Mouse (Mus musculus) thymus, postnatal 36 days (tissue): ENCODE results near the gene Lgr4.

ENCODE experiments used
- DNase-seq, 2 experiments: peaks; one replicate each; pipeline ENCODE4 v3.0.0; 2022; ENCODE audit warnings: mixed read lengths in 2 of 2

Gene Lgr4

DNA sequence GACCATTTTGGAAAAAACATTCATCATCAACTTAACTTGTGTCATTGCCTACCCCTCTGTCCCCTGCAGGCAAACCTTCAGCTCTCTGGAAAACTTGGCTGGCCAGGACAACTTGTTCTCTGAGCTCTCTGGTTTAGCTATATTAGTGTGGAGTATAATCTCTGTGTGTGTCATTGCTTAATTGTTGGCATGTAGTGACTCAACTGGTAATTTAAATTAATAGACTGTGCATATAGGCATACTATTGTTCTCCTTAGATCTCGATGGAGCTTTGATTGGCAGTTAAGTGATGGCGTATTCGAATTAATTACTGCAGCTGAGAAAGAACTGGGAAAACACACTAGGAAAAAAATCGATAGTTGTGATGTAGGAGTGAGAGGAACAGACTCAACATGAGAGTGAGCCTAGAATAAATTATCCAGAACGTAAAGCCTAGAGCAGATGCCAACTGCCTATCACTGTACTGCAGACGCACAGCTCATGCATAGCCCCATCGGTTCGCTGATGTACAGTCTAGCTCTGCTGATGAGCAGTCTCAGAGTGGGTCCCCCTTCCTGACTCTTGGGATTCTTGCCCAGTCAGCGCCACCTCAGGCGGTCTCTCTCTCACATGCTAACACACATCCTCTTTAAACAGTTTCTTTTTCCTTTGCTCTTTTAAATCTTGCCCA, 35.7 kb downstream of the Lgr4 start:
- DNase-seq, result no peak

DNA sequence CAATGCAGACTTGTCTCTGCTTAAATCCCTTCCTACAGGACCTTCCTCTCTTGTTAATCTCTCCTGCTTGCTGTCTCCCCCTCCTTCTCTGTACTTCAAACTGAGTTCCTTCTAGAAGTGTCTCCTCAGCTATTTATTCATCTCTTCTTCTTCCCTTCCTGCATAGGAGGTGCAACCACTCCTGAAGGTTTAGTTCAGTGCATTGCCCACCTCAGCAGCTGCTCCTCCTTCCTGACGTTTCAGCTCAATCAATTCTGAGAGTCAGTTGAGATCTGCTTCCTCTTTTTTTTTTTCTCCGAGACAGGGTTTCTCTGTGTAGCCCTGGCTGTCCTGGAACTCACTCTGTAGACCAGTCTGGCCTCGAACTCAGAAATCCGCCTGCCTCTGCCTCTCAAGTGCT, 36.4 kb downstream of the Lgr4 start:
- no peak for DNase-seq

DNA sequence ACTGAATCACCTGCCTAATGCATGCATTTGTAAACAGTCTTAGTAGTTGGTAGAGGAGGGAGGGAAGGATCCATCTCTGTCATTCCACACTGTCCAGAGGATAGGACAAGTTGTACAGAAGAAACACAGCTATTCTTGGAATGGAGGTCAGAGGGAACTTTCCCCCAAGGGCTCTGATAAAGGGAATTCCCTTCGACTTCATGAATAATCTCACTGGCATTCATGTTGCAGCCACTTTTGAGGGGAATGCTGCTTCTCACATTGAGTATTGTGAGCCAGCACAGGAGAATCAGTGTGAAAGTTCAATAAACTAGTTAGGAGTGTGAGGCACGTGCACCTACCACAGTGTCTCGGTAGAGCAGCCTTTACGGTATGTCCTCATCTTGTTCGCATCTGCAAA, 37.6 kb downstream of the Lgr4 start:
- DNase-seq, result no peak

DNA sequence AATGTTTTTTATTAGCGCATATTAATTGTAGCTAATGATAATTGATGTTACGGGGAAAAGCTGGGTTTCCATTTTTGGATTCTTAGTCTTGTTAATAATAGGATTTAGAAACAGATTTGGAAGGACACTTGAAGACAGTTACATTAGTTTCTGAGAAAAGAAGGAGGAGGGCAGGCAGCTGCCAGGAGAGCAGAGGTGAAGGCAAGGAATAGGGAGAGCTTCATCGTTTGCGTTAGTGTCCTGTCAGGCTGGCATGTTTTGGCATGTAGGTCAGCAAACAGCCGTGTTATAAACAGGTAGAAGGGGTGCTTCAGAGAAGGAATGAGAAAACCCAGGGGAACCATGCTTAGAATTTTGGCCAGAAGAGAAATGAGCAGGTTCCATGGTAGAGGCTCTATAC, 38.5 kb downstream of the Lgr4 start:
- DNase-seq, result no peak

DNA sequence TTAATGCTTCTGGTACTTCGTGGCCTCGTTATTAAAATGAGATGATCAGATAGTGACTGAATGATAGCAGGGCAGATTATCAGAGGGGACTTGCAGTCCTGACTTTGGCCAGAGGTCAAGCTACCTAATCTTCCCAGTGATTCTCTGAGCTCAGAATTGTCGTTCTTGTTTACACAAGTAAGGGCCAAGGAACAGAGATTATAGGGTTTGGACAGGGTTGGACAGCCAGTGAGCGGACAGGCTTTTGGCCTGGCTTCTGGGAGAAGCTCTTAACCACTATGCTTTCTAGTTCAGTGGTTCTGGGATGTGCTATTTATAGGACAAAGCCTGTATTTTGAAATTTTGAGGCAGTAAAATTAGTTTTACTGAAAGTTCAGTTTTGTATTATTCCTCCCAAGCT, 39.3 kb downstream of the Lgr4 start:
- DNase-seq, result no peak

DNA sequence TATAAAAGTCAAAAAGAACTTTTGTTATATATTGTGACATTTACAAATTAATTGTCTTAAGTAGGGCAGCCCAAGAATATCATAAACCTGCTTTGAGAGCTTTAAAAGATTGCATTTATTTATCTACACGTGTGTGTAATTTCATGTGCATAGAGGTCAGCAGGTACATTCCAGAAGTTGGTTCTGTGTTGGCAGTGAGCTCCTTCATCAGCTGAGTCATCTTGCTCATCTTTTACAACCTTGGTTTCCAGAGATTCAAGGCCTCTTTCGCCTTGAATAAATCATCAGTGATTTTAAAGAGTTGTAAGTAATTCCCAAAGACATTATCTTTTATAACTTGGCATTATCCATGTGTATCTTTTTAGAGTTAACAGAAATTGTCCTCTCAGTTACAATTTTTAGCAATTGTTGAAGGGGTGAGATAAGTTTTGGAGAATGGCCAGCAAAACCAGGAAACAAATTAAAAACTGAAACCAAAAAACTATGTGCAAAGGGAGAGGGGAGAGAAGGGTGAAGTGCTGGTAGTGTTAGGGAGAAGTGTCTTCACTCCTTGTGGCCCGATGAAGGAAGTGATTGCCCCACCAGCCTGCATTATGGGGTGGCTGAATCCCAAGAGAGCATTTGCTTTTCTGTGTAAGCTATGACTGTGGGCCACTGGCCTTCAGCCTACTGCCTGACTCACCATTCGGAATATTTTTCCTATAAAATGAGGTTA, 41.4 kb downstream of the Lgr4 start:
- DNase-seq, result no peak

DNA sequence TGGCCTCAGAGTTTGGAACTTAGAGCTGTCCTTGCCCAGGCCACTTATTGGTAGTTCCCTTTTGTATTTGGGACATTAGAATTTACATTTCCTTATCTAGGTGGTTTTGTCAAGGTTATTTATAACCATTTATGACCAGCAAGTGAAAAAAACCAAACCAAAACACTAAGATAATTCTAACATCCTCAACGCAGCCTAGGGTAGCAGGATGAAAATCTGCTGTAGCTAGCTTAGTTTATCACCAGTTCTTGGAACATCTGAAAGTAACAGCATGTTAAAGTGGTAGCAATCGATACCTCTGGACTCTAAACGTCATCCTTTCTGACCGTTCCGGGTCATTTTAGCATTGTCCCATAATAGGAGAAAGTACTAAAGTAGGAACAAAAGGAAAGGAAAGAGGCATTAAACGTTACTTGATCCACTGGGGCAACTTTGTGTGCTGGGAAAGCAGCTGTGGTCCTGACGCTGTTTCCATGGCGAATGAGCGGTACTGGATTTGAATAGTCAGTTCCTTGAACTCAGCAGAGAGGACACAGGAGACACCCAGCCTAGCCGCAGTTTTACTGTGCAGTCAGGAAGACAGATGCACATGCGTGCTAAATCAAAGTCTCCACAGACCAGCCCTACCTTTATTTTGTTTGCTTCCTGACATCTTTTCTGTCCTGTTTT, 42.1 kb downstream of the Lgr4 start:
- DNase-seq, result no peak

DNA sequence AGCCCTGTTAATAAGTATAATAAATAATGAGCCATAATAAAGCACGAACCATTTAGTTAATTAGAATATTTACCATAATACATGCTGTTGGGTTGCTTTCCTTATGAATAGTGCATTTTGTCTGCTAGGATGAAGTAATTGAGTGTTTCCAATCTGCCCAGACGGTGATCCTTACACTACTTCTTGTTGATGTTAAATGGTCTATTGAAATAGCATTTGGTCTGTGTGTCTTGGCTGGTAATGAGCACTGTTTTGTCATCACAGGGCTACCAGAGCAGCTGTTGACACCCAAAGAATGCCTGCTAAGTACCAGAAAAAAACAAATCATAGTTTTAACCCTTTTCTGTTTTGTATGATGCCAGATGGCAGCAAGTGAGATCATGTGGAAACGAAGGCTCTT, 42.8 kb downstream of the Lgr4 start:
- no peak for DNase-seq

DNA sequence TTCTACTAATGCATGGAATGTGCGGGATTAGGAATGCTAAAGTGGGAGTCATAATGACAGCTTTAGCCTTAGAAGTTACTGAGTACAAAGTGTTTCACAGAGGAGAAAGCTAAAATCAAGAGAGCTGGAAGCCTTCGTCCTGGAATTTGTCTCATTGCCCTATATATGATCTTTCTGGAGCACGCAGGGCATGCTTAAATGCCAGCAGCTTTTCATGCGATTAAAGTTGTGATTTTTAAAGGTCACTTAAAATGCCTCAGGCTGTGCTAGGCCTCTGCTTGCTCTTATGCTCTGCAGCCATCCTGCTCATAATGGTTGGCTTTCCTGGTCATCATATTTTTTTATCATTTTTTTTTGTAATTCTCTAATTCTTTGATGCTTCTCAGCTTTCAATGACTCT, 43.7 kb downstream of the Lgr4 start:
- no peak for DNase-seq

DNA sequence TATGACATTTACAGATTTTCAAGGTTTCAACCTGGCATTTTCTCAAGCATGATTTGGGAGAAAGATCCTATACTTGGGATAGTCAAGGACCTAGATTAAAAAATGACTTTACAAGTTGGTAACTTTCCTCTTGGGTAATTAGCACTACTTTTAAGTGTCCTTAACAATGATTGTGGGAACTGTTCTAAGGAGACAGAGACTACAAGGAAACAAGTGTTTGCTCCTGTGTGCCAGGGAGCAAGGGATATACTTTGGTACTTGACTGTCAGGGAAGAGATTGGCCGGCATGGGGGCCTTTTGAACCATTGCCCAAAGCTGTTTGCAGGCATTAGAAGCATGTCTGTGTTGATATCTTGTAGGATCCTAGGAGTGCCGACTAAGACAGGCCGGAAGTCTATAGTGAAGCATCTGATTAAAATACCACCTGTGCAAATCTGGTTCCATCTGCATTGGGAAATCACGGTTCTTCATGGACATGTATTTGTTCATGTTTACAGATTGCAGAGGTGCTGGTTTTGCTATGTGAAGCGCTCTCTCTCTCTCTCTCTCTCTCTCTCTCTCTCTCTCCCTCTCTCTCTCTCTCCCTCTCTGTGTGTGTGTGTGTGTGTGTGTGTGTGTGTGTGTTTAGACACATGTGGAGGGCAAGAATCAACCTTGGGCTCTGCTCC, 46.3 kb downstream of the Lgr4 start:
- no peak for DNase-seq

DNA sequence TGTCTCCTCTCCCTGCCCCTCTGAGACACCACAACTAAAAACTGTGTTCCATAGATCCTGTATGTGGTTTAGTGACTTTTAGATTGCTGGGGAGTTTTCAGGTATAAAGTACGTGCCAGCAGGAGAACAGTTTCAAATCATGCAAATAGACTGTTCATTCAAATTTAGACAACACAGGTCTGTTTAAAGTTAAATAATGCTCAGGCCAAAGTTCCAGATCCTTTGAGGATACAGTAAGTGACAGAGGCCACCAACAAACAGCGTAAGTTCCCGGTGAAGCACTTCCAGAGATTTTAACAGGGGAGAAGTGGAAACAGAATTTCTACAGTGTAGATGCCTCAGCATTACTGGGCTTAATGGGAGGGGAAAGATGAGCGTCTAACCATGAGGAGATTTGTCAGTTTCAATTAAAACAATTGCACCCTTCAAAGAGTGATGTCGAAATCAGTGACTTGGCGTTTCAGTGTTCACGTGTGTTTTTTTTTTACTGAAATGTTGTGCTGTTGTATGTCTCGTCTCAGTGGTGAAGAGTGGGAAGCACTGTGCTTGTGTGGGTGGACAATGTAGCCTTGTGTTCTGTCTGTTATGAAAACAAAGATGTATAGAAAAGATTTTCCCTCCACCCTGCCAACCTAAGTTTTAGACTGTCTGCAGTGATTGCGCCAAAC, 48.4 kb downstream of the Lgr4 start:
- no peak for DNase-seq

DNA sequence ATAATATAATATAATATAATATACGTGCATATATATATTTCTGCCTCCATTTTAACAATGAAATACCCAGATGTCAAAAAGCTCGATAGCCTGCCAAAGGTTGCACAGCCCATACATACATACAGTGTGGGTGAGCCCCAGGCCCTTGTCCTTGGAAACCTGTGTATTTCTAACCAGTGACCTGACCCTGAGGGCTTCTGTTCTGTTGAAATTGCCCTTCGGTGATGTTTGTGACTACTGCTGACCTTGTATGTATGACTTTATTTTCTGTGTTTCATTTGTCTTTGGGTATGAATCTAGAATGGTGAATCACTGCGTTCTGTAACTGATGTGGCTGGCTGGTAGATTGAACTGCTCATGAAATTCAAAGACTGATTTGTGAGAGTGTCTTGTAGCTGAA, 49.4 kb downstream of the Lgr4 start:
- DNase-seq, result no peak

DNA sequence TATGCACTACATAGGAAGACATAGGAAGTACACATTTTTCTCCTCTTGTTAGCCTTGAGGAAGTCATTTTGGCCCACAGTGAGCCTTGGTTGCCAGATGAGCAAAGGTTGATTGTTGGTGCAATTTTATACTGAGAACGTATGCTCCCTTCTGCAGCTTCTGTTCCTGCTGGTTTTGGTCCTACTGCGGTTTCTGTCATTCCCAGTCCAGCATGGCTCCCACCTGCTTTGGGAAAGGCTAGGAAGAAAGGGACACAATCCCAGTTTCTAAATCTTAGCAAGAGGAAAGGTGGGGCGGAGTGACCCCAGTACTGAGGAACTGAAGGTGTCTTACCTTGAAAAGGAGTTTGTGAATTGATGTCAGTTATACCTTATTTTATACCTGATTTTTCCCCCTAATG, 51.9 kb downstream of the Lgr4 start:
- DNase-seq, result no peak

DNA sequence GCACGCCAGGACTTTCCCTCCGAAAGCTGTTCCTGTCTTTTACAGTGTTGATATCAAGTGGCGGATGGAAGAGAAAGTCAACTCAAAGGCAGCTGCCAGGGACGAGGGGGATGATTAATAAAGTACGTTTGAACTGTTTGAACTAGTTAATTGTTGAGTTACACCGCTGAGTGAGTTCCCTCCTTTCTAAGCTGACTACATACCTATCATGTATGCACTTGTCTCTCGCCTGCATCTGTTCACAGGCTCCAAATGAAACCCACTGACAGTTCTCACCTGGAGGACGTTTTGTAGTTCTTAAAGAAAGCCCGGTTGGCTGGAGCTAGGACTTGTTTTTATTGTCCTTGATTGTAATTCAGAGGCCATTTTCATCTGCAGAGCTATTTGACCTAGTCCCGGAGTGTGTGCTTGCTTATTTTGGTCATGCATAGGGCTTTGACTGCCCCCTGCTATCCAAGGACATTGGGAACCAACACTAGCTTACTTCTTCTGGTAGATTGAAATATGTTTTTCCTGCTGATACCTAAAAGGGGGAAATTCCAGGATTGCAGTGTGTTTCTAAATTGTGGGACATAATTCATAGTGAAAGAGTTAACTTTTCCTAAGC, 52.6 kb downstream of the Lgr4 start:
- no peak for DNase-seq

DNA sequence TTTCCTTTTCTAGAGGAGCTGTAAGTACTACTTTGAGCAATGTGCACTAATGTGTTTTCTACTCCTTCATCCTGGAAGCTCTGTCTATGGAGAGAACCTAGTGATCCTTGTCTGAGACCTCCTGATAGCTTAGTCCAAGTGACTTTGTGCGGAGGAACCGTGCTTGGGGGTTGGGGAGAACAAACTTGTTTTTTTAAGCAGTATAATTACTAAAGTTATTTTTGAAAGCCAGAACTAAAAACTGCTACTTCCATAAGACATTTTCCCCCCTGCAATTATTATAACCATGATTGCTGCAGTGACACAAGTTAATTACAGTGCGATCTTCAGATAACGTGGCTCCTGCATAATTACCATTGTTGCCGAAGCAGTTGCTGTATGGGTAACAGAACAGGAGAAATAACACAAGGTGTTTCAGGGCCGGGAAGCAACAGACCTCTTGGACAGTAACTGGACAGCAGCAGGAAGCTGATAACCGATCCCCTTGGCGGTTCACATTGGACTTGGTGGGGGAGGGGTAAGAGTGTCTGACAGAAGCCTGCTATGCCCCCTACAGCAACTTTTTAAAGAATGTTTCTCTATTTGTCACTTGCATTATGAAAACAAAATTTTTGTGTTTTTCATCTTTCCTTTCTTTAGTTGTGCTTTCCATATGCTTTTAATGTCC, 53.4 kb downstream of the Lgr4 start:
- no peak for DNase-seq

DNA sequence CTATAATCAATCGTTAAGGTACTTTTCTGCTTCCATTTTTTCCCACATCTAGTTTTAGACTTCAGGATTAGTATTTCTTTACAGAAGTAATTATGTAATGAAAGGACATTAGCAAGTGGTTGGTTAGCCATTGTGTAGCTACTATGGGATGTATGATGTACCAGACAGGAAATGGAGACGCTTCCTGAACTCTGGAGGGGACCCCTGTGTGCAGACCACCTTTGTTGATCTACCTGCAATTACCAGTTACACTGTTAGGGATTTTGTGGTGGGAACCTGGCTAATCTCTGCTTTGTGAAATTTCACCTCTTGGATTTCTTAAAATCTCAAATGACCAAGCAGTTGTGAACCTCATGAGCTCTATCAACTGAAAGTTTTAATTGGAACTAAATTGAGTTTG, 54.9 kb downstream of the Lgr4 start:
- no peak for DNase-seq

DNA sequence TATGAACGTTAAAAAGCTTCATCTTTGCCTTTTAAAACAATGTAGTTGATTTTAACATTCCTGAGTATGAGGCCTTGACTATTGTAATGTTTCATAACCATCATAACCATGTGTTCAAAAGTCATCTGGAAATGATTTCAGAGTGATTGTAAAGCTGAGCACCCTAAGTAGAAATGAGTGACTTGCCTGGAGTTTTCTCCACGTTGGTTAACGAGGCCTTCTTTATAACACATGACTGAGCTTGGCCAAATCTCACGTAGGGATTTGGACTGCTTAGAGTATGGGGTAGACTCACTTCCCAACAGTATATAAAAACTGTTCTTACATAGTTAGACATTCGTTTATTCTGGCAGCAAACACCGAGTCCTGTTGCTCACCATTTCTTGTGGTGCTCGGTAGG, 55.5 kb downstream of the Lgr4 start:
- DNase-seq, result no peak

DNA sequence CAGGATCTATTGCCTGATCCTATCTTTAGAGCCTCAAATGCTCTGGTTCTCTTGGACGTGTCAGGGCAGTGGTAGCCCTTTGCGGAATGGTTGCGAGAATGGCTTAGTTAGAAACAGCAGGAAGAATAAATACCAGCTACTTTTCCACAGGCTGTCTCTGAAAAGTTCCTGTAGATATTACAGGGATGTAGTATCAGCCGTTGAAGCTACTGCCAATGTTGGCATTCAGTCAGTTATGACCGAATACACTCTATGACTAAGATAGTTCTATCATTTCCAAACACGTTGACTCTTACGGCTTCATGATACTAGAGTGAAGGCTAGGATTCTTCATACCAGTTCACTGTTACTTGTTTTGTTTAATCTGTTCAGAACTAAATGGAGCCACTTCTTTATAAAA, 57.4 kb downstream of the Lgr4 start:
- DNase-seq, result no peak

DNA sequence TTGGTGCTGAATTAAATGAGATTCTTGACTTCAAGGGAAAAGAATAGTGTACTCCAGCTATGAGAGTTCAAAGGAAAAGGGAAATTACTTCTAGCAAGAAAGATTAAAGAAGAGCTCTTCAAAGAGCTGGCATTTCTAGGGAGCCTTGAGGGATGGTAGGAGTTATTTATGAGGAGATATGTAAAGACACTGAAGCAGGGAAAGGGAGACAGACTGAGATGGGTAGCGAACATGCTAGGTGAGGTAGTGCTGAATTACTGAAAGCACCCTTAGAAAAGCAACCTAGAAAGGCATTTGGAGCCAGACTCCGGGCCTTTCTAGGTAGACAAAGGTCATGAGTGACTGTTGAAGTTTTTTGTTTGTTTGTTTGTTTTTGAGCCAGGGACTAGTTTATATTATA, 58.7 kb downstream of the Lgr4 start:
- DNase-seq, result no peak

DNA sequence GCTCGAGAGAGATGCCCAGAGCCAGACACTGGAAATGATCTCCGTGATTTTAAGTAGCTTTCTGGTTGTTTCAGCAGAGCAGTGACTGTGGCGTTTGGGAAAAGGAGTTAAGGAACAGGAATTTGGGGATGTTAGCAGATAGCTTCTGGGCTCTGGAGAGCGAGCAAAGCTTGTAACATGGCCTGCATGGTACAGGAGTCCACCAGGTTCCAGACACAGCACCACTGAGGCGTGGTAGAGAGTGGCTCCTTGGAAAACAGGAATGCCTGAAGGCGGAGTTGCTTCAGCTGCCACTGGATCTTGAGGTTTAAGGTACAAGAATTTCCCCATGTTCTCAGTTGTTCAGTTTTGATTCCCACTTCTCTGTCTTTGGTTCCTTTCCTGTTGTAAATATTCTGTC, 59.9 kb downstream of the Lgr4 start:
- DNase-seq, result no peak

DNA sequence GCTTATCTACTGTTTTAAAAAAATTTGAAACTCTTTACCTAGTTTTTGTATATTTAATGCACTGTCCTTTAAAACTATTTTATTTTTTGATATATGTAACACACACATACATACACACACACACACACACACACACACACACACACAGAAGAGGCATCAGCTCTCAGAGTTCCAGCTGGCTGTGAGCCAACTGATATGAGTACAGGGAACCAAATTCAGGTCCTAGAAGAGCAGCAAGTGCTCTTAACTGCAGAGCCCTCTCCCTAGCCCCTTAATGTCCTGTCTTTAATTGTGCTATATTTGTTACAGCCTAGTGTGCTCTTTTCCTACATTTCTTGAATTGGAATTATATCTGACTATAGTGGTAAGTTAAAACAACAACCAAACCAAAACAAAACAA, 61.8 kb downstream of the Lgr4 start:
- DNase-seq, result no peak

DNA sequence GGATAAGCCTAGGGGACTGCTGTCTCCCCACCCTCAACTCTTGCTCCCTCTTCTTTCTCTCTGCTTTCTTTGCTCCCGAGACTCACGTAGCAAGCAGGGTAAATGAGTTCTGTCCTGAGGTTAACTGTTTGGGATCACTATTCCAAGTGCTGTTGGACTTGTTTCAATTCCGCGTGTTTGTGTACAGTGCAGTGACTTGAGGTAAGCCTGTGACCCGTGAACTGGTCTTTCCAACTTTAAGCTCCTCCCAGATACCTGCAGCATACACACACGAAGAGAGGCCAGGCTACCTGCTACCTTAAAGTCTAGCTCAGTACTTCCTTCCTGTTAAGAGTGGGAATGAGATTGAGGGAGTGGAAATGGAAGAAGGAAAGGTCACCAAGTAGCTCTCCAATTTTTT, 66.0 kb downstream of the Lgr4 start:
- DNase-seq, result no peak
